8 mouse cellular contexts compared by ENCODE assay signal in the genomic region with DNA sequence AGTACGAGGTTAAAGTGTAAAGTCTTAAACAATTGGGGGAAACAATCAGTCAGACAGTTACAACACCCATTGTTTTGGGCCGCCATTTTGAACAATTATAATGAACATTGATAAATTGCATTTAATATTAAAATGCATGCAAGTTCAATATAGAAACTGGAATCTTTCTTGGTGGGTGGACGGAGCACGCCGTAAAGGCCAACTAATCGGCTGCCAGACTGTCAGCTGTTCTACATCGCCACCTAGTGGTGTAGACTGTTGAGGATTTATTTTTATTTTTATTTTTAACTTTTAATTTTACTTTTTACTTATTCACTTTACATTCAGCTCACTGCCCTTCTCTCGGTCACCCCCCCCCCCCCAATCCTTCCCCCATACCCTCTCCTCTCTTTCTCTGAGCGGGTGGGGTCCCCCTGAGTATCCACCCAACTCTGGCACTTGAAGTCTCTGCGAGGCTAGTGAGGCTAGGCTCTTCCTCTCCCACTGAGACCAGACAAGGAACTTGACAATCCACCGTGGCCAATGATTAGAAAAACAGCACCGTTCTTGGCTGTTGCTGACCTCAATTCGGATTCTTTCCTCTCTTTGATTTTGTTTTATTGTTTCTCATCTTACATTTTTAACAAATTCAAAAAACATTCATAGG.
DNase-seq lines count a peak whose midpoint lies in the region; ATAC-seq and TF ChIP-seq lines count a peak whose summit lies in the region.

No protein-coding gene starts in this region.

- no peak overlapping the region for H3K27ac ChIP-seq in kidney, embryonic 15.5 days
- H3K27ac ChIP-seq in bone marrow, adult 2 months (ENCODE audit: control insufficient read depth, insufficient read depth, low read depth, low read length, poor library complexity), result no peak overlapping the region
- no peak overlapping the region for H3K27ac ChIP-seq in midbrain, embryonic 10.5 days (replicated peaks)

- peaks cover 11% of the 10 kb centered on the region; the same call in 1 of the 2 replicates for H3K4me1 ChIP-seq in kidney, embryonic 15.5 days
- H3K4me1 ChIP-seq in bone marrow, adult 2 months (ENCODE audit: control insufficient read depth, insufficient read depth, low read length), result no peaks in the 10 kb centered on the region
- H3K4me1 ChIP-seq in midbrain, embryonic 10.5 days, result peaks cover 14% of the 10 kb centered on the region

- TF ChIP-seq POLR2A in bone marrow, adult 2 months (IDR thresholded peaks at IDR 0.05; ENCODE audit: borderline replicate concordance, control insufficient read depth, low read depth, low read length), result no peak

- no peaks in the 10 kb centered on the region for H3K36me3 ChIP-seq in kidney, embryonic 15.5 days
- no peaks in the 10 kb centered on the region for H3K36me3 ChIP-seq in midbrain, embryonic 10.5 days

- DNase-seq in kidney, adult 18-20 months, result no peak
- peak; percentile 22 for DNase-seq in hindlimb bud, embryonic 11.5 days (ENCODE audit: extremely low spot score, low read depth, low spot score)
- DNase-seq in midbrain, embryonic 10.5 days (ENCODE audit: low spot score), result peak; percentile 39
- no peak for DNase-seq in frontal cortex, postnatal 10 days (ENCODE audit: low spot score in 2 of 2)
- DNase-seq in layer of hippocampus, postnatal 25 days (ENCODE audit: extremely low spot score in 1 of 2, low spot score in 1 of 2), result no peak
- DNase-seq in heart, postnatal 36 days, result no peak

- H3K4me2 ChIP-seq in kidney, embryonic 15.5 days, result 0 out of 2 replicates have a peak overlapping the region, but pooled peaks have one; percentile 30

- intact Hi-C loops in heart, postnatal 36 days (cut with DNase I), result loop anchor here (1.0 to 5.0 kb wide), 2 partner anchors 290 to 371 kb away; no protein-coding TSS in a partner anchor

- H3K4me3 ChIP-seq in kidney, embryonic 15.5 days (replicated peaks), result no peak overlapping the region
- H3K4me3 ChIP-seq in bone marrow, adult 2 months (replicated peaks; ENCODE audit: control insufficient read depth, low read depth, low read length), result no peak overlapping the region
- H3K4me3 ChIP-seq in midbrain, embryonic 10.5 days, result no peak overlapping the region

- no peak overlapping the region for H3K9ac ChIP-seq in kidney, embryonic 15.5 days

- peak; percentile 47 for TF ChIP-seq CTCF in bone marrow, adult 2 months (IDR thresholded peaks at IDR 0.05; ENCODE audit: control insufficient read depth, insufficient read depth, low read length)

- no peaks in the 10 kb centered on the region for H3K9me3 ChIP-seq in kidney, embryonic 15.5 days (replicated peaks)
- H3K9me3 ChIP-seq in midbrain, embryonic 10.5 days (replicated peaks), result no peaks in the 10 kb centered on the region

- H3K27me3 ChIP-seq in kidney, embryonic 15.5 days, result no peaks in the 10 kb centered on the region
- no peaks in the 10 kb centered on the region; the same call in 1 of the 2 replicates for H3K27me3 ChIP-seq in midbrain, embryonic 10.5 days (ENCODE audit: low read depth, poor library complexity, severe bottlenecking)

- no peak for ATAC-seq in kidney, embryonic 15.5 days (replicated peaks; ENCODE audit: low FRiP score)

- 14% methylated on average over 13 of the region's 13 CpGs for WGBS in kidney, embryonic 15.5 days
- 11% methylated on average over 13 of the region's 13 CpGs for WGBS in bone marrow, adult 2 months
- WGBS in midbrain, embryonic 10.5 days, result 34% methylated on average over 12 of the region's 13 CpGs

Comparison
In these comparisons a context has a peak if more than half of its experiments do, and no peak if none do; other contexts are left out.
1. DNase-seq: peak in hindlimb bud, embryonic 11.5 days (single experiment) and midbrain, embryonic 10.5 days (single experiment); none in kidney, adult 18-20 months (single experiment), frontal cortex, postnatal 10 days (0 of 2), layer of hippocampus, postnatal 25 days (0 of 2) and heart, postnatal 36 days (0 of 2).